Mouse (Mus musculus): ENCODE data around the gene Rif1. TPM values are rescaled to one million over a fixed set of nuclear protein-coding genes. Genes with fewer than 3 reads are reported as not detected.
"Not testable (repeated sequence)": the region's sequence is repeated elsewhere in the genome, so short reads cannot be mapped to it uniquely, and the experiment has no call there.

Rif1 gene
- total RNA-seq, 2 experiments from 2014 or later: 29.1 to 34.4 TPM

- DNase-seq (ENCODE audit: low spot score in 2 of 2): no peak
These were observed 1.2 kb upstream of the Rif1 start for GRCm38 (mm10) chr2:52071241-52071991.

- no peak for DNase-seq (ENCODE audit: low spot score in 2 of 2)
These were observed 554 bp upstream of the Rif1 start for GRCm38 (mm10) chr2:52072065-52072490.

GRCm38 (mm10) chr2:52073141-52073904, 691 bp downstream of the Rif1 start:
- DNase-seq (ENCODE audit: low spot score in 2 of 2): peak in 1 of 2 experiments; percentile 59

GRCm38 (mm10) chr2:52078666-52079065, 6.0 kb downstream of the Rif1 start:
- no peak for DNase-seq (ENCODE audit: low spot score in 2 of 2)

- DNase-seq (ENCODE audit: low spot score in 2 of 2): no peak
These were observed 11.4 kb downstream of the Rif1 start for GRCm38 (mm10) chr2:52084013-52084412.

GRCm38 (mm10) chr2:52084571-52084970, 11.9 kb downstream of the Rif1 start:
- DNase-seq (ENCODE audit: low spot score in 2 of 2): no peak

GRCm38 (mm10) chr2:52114086-52114485, 41.5 kb downstream of the Rif1 start:
- no peak for DNase-seq (ENCODE audit: low spot score in 2 of 2)

GRCm38 (mm10) chr2:52131370-52131769, 58.7 kb downstream of the Rif1 start:
- DNase-seq (ENCODE audit: low spot score in 2 of 2): not testable (repeated sequence)

- DNase-seq (ENCODE audit: low spot score in 2 of 2): no peak
These were observed 60.7 kb downstream of the Rif1 start for GRCm38 (mm10) chr2:52133351-52133750.

- no peak for DNase-seq (ENCODE audit: low spot score in 2 of 2)
These were observed 80.4 kb downstream of the Rif1 start for GRCm38 (mm10) chr2:52153064-52153463.

GRCm38 (mm10) chr2:52169243-52170005, 96.8 kb downstream of the Rif1 start:
- no peak for DNase-seq (ENCODE audit: low spot score in 2 of 2)

Other genes starting within 250 kb of the Rif1 start
- 10 to 100 TPM; 10.8 to 12.0 TPM for gene Rbm43, start 137.7 kb upstream of the Rif1 start, total RNA-seq (2021)
- gene Nmi, start 99.3 kb upstream of the Rif1 start, total RNA-seq (2021): 10 to 100 TPM in 1 of 2 experiments, 1 to 10 TPM in 1; 9.1 to 11.6 TPM
- 1 to 10 TPM; 1.7 to 2.3 TPM for gene Tnfaip6, start 34.8 kb upstream of the Rif1 start, total RNA-seq (2021)